Mouse (Mus musculus): Measurements from ENCODE around the gene Efcab10. TPM values are rescaled to one million over a fixed set of nuclear protein-coding genes. Genes with fewer than 3 reads are reported as not detected.
A peak's percentile ranks its signal among the peaks of the same experiment; 100 is the strongest.

The Efcab10 gene
- polyA plus RNA-seq, 2 experiments = not detected

GRCm38 (mm10) chr12:33403265-33403693, 8.6 kb downstream of the Efcab10 start:
- Histone ChIP-seq H3K9me3 (ENCODE audit: control insufficient read depth, low read length) (no peaks in the 10 kb centered on the region), H3K9ac (ENCODE audit: low read depth, low read length, severe bottlenecking) (no peak overlapping the region), H3K36me3 (ENCODE audit: control insufficient read depth, insufficient read depth, low read length) (no peaks in the 10 kb centered on the region), H3K27me3 (ENCODE audit: control insufficient read depth, insufficient read depth, low read length) (no peaks in the 10 kb centered on the region), H3K4me3 (replicated peaks; ENCODE audit: low read length) (no peak overlapping the region), H3K4me2 (replicated peaks; ENCODE audit: low read depth, low read length, severe bottlenecking) (no peak overlapping the region), H3K27ac (replicated peaks; ENCODE audit: low read depth, low read length) (no peak overlapping the region), H3K4me1 (ENCODE audit: control insufficient read depth, insufficient read depth, low read length) (no peaks in the 10 kb centered on the region)
- 47% methylated on average over 7 of the region's 7 CpGs for WGBS
- no peak for ATAC-seq (ENCODE audit: low FRiP score, low read depth)
- no peak for DNase-seq (ENCODE audit: low spot score)
- TF ChIP-seq POLR2A (IDR thresholded peaks at IDR 0.05; ENCODE audit: borderline replicate concordance, extremely low read depth, insufficient read depth, insufficient read length) = no peak

DNA sequence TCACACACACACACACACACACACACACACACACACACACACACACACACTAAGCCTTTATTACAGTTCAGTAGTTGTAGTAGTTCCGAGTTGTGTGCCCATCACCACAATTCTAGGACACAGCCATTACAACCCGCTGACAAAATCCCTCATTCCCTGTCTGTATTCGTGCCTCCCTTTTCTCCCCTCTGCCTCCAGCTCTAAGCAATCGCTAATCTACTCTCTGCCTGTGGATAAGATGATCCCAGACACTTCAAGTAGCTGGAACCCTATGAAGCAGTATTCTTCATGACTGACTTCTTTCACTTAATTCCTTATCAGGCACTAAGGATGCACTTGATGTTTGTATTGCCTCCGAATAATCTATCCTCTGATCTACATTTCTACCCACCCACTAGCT, 10.3 kb downstream of the Efcab10 start:
- ATAC-seq (ENCODE audit: low FRiP score, low read depth) = no peak
- WGBS = 72% methylated on average over 5 of the region's 5 CpGs

GRCm38 (mm10) chr12:33405398-33406026, 10.9 kb downstream of the Efcab10 start:
- Histone ChIP-seq H3K27ac (replicated peaks; ENCODE audit: low read depth, low read length) (no peak overlapping the region), H3K27me3 (ENCODE audit: control insufficient read depth, insufficient read depth, low read length) (no peaks in the 10 kb centered on the region), H3K4me3 (replicated peaks; ENCODE audit: low read length) (no peak overlapping the region), H3K4me2 (replicated peaks; ENCODE audit: low read depth, low read length, severe bottlenecking) (no peak overlapping the region), H3K4me1 (ENCODE audit: control insufficient read depth, insufficient read depth, low read length) (no peaks in the 10 kb centered on the region), H3K9ac (ENCODE audit: low read depth, low read length, severe bottlenecking) (no peak overlapping the region), H3K36me3 (ENCODE audit: control insufficient read depth, insufficient read depth, low read length) (no peaks in the 10 kb centered on the region), H3K9me3 (ENCODE audit: control insufficient read depth, low read length) (no peaks in the 10 kb centered on the region)
- 57% methylated on average over 6 of the region's 6 CpGs for WGBS
- DNase-seq (ENCODE audit: low spot score) (no peak), ATAC-seq (ENCODE audit: low FRiP score, low read depth) (no peak)
- TF ChIP-seq POLR2A (IDR thresholded peaks at IDR 0.05; ENCODE audit: borderline replicate concordance, extremely low read depth, insufficient read depth, insufficient read length) = no peak

More for the DNA sequence above, 10.3 kb downstream of the Efcab10 start:
- Histone ChIP-seq H3K9me3 (ENCODE audit: control insufficient read depth, low read length) (no peaks in the 10 kb centered on the region), H3K4me2 (replicated peaks; ENCODE audit: low read depth, low read length, severe bottlenecking) (no peak overlapping the region), H3K36me3 (ENCODE audit: control insufficient read depth, insufficient read depth, low read length) (no peaks in the 10 kb centered on the region), H3K4me3 (replicated peaks; ENCODE audit: low read length) (no peak overlapping the region), H3K9ac (ENCODE audit: low read depth, low read length, severe bottlenecking) (no peak overlapping the region), H3K27me3 (ENCODE audit: control insufficient read depth, insufficient read depth, low read length) (no peaks in the 10 kb centered on the region), H3K27ac (replicated peaks; ENCODE audit: low read depth, low read length) (no peak overlapping the region), H3K4me1 (ENCODE audit: control insufficient read depth, insufficient read depth, low read length) (no peaks in the 10 kb centered on the region)
- no peak for TF ChIP-seq POLR2A (IDR thresholded peaks at IDR 0.05; ENCODE audit: borderline replicate concordance, extremely low read depth, insufficient read depth, insufficient read length)
- DNase-seq (ENCODE audit: low spot score) = no peak

GRCm38 (mm10) chr12:33411580-33412151, 17.0 kb downstream of the Efcab10 start:
- no peak overlapping the region for H3K27ac ChIP-seq (replicated peaks; ENCODE audit: low read depth, low read length)
- TF ChIP-seq POLR2A (IDR thresholded peaks at IDR 0.05; ENCODE audit: borderline replicate concordance, extremely low read depth, insufficient read depth, insufficient read length) = no peak
- ATAC-seq (ENCODE audit: low FRiP score, low read depth) = no peak
- peak; percentile 36 for DNase-seq (ENCODE audit: low spot score)
- WGBS = 46% methylated on average over 6 of the region's 6 CpGs
- H3K9ac ChIP-seq (ENCODE audit: low read depth, low read length, severe bottlenecking) = no peak overlapping the region
- no peaks in the 10 kb centered on the region for H3K36me3 ChIP-seq (ENCODE audit: control insufficient read depth, insufficient read depth, low read length)
- no peak overlapping the region for H3K4me2 ChIP-seq (replicated peaks; ENCODE audit: low read depth, low read length, severe bottlenecking)
- H3K4me1 ChIP-seq (ENCODE audit: control insufficient read depth, insufficient read depth, low read length) = no peaks in the 10 kb centered on the region
- no peaks in the 10 kb centered on the region for H3K27me3 ChIP-seq (ENCODE audit: control insufficient read depth, insufficient read depth, low read length)
- no peak overlapping the region for H3K4me3 ChIP-seq (replicated peaks; ENCODE audit: low read length)
- H3K9me3 ChIP-seq (ENCODE audit: control insufficient read depth, low read length) = no peaks in the 10 kb centered on the region

GRCm38 (mm10) chr12:33424329-33424728, 29.7 kb downstream of the Efcab10 start:
- Histone ChIP-seq H3K4me1 (ENCODE audit: control insufficient read depth, insufficient read depth, low read length) (no peaks in the 10 kb centered on the region), H3K36me3 (ENCODE audit: control insufficient read depth, insufficient read depth, low read length) (no peaks in the 10 kb centered on the region), H3K4me2 (replicated peaks; ENCODE audit: low read depth, low read length, severe bottlenecking) (no peak overlapping the region), H3K9me3 (ENCODE audit: control insufficient read depth, low read length) (no peaks in the 10 kb centered on the region), H3K27ac (replicated peaks; ENCODE audit: low read depth, low read length) (no peak overlapping the region), H3K27me3 (ENCODE audit: control insufficient read depth, insufficient read depth, low read length) (no peaks in the 10 kb centered on the region), H3K4me3 (replicated peaks; ENCODE audit: low read length) (no peak overlapping the region), H3K9ac (ENCODE audit: low read depth, low read length, severe bottlenecking) (no peak overlapping the region)
- no peak for TF ChIP-seq POLR2A (IDR thresholded peaks at IDR 0.05; ENCODE audit: borderline replicate concordance, extremely low read depth, insufficient read depth, insufficient read length)
- DNase-seq (ENCODE audit: low spot score) (peak; percentile 45), ATAC-seq (ENCODE audit: low FRiP score, low read depth) (no peak)
- WGBS = 37% methylated on average over 3 of the region's 3 CpGs

Measured in limb, embryonic 14.5 days (tissue).